Comparison of ENCODE assay signal across 30 mouse cellular contexts in the genomic region with DNA sequence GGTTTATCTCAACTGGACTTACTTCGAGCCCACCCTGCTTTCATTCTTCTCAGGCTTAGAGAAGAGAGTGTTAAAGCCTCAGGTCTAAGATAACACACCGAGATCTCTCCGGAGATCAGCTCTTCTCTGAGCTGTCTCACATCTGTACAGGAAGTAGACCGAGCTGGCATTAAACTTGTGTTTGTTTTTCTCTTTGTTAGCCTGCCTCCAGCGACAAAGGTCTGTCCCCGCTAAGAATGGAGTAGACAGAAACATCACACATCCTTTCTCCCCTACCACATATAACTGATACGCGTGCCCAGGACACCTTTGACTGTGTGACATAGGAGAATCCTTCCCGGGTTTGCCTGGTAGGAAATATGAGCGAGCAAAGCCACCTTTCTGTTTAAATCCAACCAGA.
A peak's percentile ranks its signal among the peaks of the same experiment; 100 is the strongest.
DNase-seq lines count a peak whose midpoint lies in the region; ATAC-seq and TF ChIP-seq lines count a peak whose summit lies in the region.
"Had no signal": no experiment of that assay in that cellular context is flagged by ENCODE, and none has a peak within 500 bp of the region (broad histone marks: within the 10 kb centered on the region; RNA-seq: fewer than 3 reads in every experiment).

No protein-coding gene starts in this region.

- no peaks in the 10 kb centered on the region for H3K9me3 ChIP-seq in heart, postnatal 0 days (replicated peaks; ENCODE audit: control insufficient read depth, low read length)
- H3K9me3 ChIP-seq in midbrain, embryonic 10.5 days (replicated peaks) = no peaks in the 10 kb centered on the region
- no peaks in the 10 kb centered on the region for H3K9me3 ChIP-seq in liver, embryonic 12.5 days (replicated peaks)
- H3K9me3 ChIP-seq: embryonic facial prominence, embryonic 13.5 days; forebrain, embryonic 12.5 days; heart, embryonic 12.5 days; hindbrain, embryonic 12.5 days; limb, embryonic 15.5 days; midbrain, embryonic 12.5 days; neural tube, embryonic 12.5 days had no signal

- no peak for ATAC-seq in heart, postnatal 0 days (ENCODE audit: insufficient read depth, low read depth)
- ATAC-seq in liver, embryonic 12.5 days = no peak
- ATAC-seq: Patski had no signal

- no peaks in the 10 kb centered on the region for H3K36me3 ChIP-seq in heart, postnatal 0 days (replicated peaks; ENCODE audit: control insufficient read depth, insufficient read depth, low read length)
- no peaks in the 10 kb centered on the region for H3K36me3 ChIP-seq in heart, adult 2 months (ENCODE audit: control insufficient read depth, insufficient read depth, low read length)
- no peaks in the 10 kb centered on the region for H3K36me3 ChIP-seq in midbrain, embryonic 10.5 days
- no peaks in the 10 kb centered on the region for H3K36me3 ChIP-seq in liver, embryonic 12.5 days
- H3K36me3 ChIP-seq: embryonic facial prominence, embryonic 13.5 days; forebrain, embryonic 12.5 days; G1E; heart, embryonic 12.5 days; hindbrain, embryonic 12.5 days; limb, embryonic 15.5 days; liver, embryonic 15.5 days; midbrain, embryonic 12.5 days; neural tube, embryonic 12.5 days had no signal

- TF ChIP-seq EP300 in heart, postnatal 0 days (IDR thresholded peaks at IDR 0.05; ENCODE audit: low read depth) = no peak
- no peak for TF ChIP-seq EP300 in heart, adult 2 months (IDR thresholded peaks at IDR 0.05; ENCODE audit: insufficient read depth, low read depth, low read length)

- TF ChIP-seq POLR2A in heart, adult 2 months (IDR thresholded peaks at IDR 0.05; ENCODE audit: insufficient read depth, low read depth, low read length) = no peak

- H3K4me2 ChIP-seq in heart, postnatal 0 days (ENCODE audit: low read depth, low read length) = no peak overlapping the region
- H3K4me2 ChIP-seq in liver, embryonic 12.5 days = no peak overlapping the region
- H3K4me2 ChIP-seq: embryonic facial prominence, embryonic 13.5 days; forebrain, embryonic 12.5 days; heart, embryonic 12.5 days; hindbrain, embryonic 12.5 days; limb, embryonic 15.5 days; liver, embryonic 15.5 days; midbrain, embryonic 12.5 days; neural tube, embryonic 12.5 days had no signal

- no peak overlapping the region for H3K4me3 ChIP-seq in heart, postnatal 0 days (ENCODE audit: low read depth, low read length)
- H3K4me3 ChIP-seq in heart, adult 2 months = no peak overlapping the region
- no peak overlapping the region for H3K4me3 ChIP-seq in midbrain, embryonic 10.5 days
- H3K4me3 ChIP-seq in liver, embryonic 12.5 days = no peak overlapping the region
- H3K4me3 ChIP-seq: embryonic facial prominence, embryonic 13.5 days; erythroblast, embryonic 14.5 days; forebrain, embryonic 12.5 days; heart, embryonic 12.5 days; hindbrain, embryonic 12.5 days; limb, embryonic 15.5 days; liver, embryonic 15.5 days; midbrain, embryonic 12.5 days; neural tube, embryonic 12.5 days had no signal

- peak overlapping the region; percentile 15; the same call in 1 of the 2 replicates for H3K27ac ChIP-seq in heart, postnatal 0 days (ENCODE audit: low read depth)
- H3K27ac ChIP-seq in heart, adult 2 months = no peak overlapping the region
- no peak overlapping the region for H3K27ac ChIP-seq in midbrain, embryonic 10.5 days (replicated peaks)
- H3K27ac ChIP-seq in liver, embryonic 12.5 days = no peak overlapping the region
- H3K27ac ChIP-seq: embryonic facial prominence, embryonic 13.5 days; forebrain, embryonic 12.5 days; hindbrain, embryonic 12.5 days; kidney, postnatal 0 days; limb, embryonic 15.5 days; liver, embryonic 15.5 days; midbrain, embryonic 12.5 days; neural tube, embryonic 12.5 days had no signal

- no peak overlapping the region for H3K9ac ChIP-seq in heart, postnatal 0 days (replicated peaks; ENCODE audit: low read depth, low read length)
- H3K9ac ChIP-seq in heart, adult 2 months (ENCODE audit: low read depth, low read length) = no peak overlapping the region
- H3K9ac ChIP-seq in liver, embryonic 12.5 days = no peak overlapping the region
- H3K9ac ChIP-seq: embryonic facial prominence, embryonic 13.5 days; forebrain, embryonic 12.5 days; heart, embryonic 12.5 days; hindbrain, embryonic 12.5 days; limb, embryonic 15.5 days; liver, embryonic 15.5 days; midbrain, embryonic 12.5 days; neural tube, embryonic 12.5 days had no signal

- WGBS in heart, postnatal 0 days = 67% methylated on average over 10 of the region's 10 CpGs
- WGBS in heart, adult 2 months = 57% methylated on average over 10 of the region's 10 CpGs
- WGBS in midbrain, embryonic 10.5 days = 89% methylated on average over 10 of the region's 10 CpGs
- 67% methylated on average over 10 of the region's 10 CpGs for WGBS in liver, embryonic 12.5 days (ENCODE audit: insufficient replicate concordance)

- DNase-seq in heart, postnatal 0 days (ENCODE audit: low spot score) = no peak
- DNase-seq in heart, adult 2 months = no peak
- peak; percentile 58 for DNase-seq in T-cell, adult 2 months (ENCODE audit: low spot score)
- peak; percentile 28 to 67 for DNase-seq in thymus, adult 18-20 months
- DNase-seq in thymus, postnatal 36 days = peak; percentile 50 to 64
- DNase-seq in midbrain, embryonic 10.5 days (ENCODE audit: low spot score) = no peak
- no peak for DNase-seq in cerebellum, postnatal 10 days
- DNase-seq: adrenal gland, adult 8-10 months; cerebellum, adult 2 months; cerebellum, postnatal 36 days; embryo, embryonic 11 days; heart, postnatal 14 days; kidney, adult 2 months; left cerebral cortex, postnatal 4 days; retina, postnatal 1 day; right cerebral cortex, postnatal 25 days had no signal

- H3K27me3 ChIP-seq in heart, postnatal 0 days (ENCODE audit: control insufficient read depth, insufficient read depth, low read length) = no peaks in the 10 kb centered on the region
- H3K27me3 ChIP-seq in heart, adult 2 months (ENCODE audit: control insufficient read depth, insufficient read depth, low read length) = no peaks in the 10 kb centered on the region
- no peaks in the 10 kb centered on the region for H3K27me3 ChIP-seq in midbrain, embryonic 10.5 days (ENCODE audit: low read depth, poor library complexity, severe bottlenecking)
- no peaks in the 10 kb centered on the region for H3K27me3 ChIP-seq in liver, embryonic 12.5 days (replicated peaks)
- H3K27me3 ChIP-seq: CH12.LX; embryonic facial prominence, embryonic 13.5 days; heart, embryonic 12.5 days; hindbrain, embryonic 12.5 days; limb, embryonic 15.5 days; liver, embryonic 15.5 days; neural tube, embryonic 12.5 days; Patski had no signal

- intact Hi-C loops in heart, adult 2 months (cut with DNase I) = no loop called here

- H3K4me1 ChIP-seq in heart, postnatal 0 days (ENCODE audit: control insufficient read depth, insufficient read depth) = no peaks in the 10 kb centered on the region
- H3K4me1 ChIP-seq in heart, adult 2 months (ENCODE audit: control insufficient read depth, insufficient read depth, low read length) = no peaks in the 10 kb centered on the region
- peaks cover 7% of the 10 kb centered on the region for H3K4me1 ChIP-seq in midbrain, embryonic 10.5 days
- H3K4me1 ChIP-seq in liver, embryonic 12.5 days = no peaks in the 10 kb centered on the region
- H3K4me1 ChIP-seq: heart, embryonic 12.5 days; limb, embryonic 15.5 days; liver, embryonic 15.5 days; midbrain, embryonic 12.5 days; neural tube, embryonic 12.5 days had no signal

- no peaks in the 10 kb centered on the region for H3K79me2 ChIP-seq in heart, adult 2 months (replicated peaks; ENCODE audit: control insufficient read depth, insufficient read depth, low read length)

- no peak for TF ChIP-seq CTCF in heart, postnatal 0 days (IDR thresholded peaks at IDR 0.05; ENCODE audit: low read depth)
- TF ChIP-seq CTCF in heart, adult 2 months (IDR thresholded peaks at IDR 0.05) = no peak

Comparison
In these comparisons a context has a peak if more than half of its experiments do, and no peak if none do; other contexts are left out.
1. DNase-seq: peak in T-cell, adult 2 months (single experiment), thymus, adult 18-20 months (2 of 2) and thymus, postnatal 36 days (2 of 2); none in heart, postnatal 0 days (single experiment), heart, adult 2 months (0 of 2), midbrain, embryonic 10.5 days (single experiment) and cerebellum, postnatal 10 days (0 of 2).